Mouse (Mus musculus): ENCODE data around the gene Gucd1.
"Not testable (repeated sequence)": the region's sequence is repeated elsewhere in the genome, so short reads cannot be mapped to it uniquely, and the experiment has no call there.

Gene Gucd1

GRCm38 (mm10) chr10:75473411-75473810, 44.4 kb downstream of the Gucd1 start:
- in situ Hi-C loops (cut with MboI): no loop called here

DNA sequence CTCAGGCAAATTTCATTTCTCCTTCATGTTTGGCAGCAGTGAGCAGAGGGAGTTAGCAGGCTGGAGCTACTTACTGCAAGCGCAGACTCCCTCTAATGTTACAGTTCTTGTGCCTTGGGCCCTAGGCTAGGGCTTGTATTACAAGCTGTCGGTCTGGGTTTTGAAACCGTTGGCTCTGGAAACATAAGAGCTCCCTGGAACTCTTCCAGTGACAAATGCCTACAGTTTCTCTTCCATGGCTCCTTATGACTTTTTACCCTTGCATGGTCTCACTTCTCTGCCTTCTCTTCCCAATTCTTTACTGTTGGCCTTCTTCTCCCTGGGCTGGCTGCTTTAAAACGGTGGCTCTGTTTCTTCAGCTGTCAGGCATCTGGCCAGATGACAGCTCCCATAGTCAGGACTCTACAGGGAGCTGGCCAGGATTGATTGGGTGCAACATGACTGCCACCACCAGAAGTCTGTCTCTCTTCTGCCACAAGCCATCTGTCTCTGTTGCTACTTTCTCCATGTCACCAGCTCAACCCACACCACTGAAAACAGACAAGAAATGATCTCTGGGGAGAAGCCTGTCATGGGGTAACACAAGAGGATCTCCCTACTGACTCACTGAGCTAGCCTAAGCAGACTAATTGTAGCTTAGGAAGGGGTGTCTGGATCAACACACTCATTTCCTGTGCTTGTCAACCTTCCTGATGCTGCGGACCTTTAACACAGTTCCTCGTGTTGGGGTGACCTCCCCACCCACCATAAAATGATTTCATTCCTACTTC, 51.8 kb downstream of the Gucd1 start:
- in situ Hi-C loops (cut with MboI): no loop called here

- in situ Hi-C loops (cut with MboI): no loop called here
These were observed 55.0 kb downstream of the Gucd1 start for GRCm38 (mm10) chr10:75462728-75463127.

- in situ Hi-C loops (cut with MboI): no loop called here
These were observed 59.4 kb downstream of the Gucd1 start for GRCm38 (mm10) chr10:75458329-75458728.

DNA sequence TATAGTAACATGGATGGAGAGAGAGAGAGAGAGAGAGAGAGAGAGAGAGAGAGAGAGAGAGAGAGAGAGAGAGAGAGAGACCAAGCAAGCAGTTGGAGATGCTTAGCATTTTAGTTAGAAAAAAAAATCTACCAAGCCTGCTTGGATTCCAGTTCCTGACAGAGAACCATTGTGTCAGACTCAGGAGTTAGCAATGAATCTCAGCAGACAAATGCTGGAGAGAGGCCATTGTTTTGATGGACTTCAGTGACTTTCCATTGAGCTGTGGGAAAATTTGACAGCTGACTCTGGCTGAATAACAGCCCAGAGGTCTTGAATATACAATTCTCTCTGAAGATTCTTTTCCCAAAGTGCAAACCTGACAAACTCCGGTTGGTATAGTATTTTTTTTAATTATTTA, 59.9 kb downstream of the Gucd1 start:
- in situ Hi-C loops (cut with MboI): no loop called here

- in situ Hi-C loops (cut with MboI): not testable (repeated sequence)
These were observed 61.5 kb downstream of the Gucd1 start for GRCm38 (mm10) chr10:75456061-75456831.

- in situ Hi-C loops (cut with MboI): no loop called here
These were observed 66.6 kb downstream of the Gucd1 start for GRCm38 (mm10) chr10:75451036-75451786.

- in situ Hi-C loops (cut with MboI): no loop called here
These were observed 67.4 kb downstream of the Gucd1 start for GRCm38 (mm10) chr10:75450331-75450730.

GRCm38 (mm10) chr10:75448806-75449420, 68.9 kb downstream of the Gucd1 start:
- in situ Hi-C loops (cut with MboI): loop anchor here (5.0 kb wide), 1 partner anchor 33 kb away; no protein-coding TSS in a partner anchor

DNA sequence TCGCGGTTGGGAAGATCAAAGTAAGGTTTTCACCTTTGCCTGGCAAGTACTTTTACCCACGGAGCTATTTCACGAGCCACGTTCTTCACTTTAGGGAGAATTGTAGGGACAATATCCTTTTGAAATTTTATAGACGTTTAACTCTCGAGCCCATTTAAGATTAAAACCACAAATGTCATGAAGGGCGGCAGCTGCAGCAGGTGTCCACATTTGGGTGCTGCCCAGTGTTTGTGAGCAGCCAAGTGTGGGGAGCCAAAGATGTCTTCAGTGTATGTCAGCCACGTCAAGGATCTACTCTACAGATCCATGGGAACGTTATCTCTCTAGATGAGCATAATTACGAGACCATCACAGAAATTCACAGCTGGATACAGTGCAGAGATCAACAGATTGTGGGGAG, 70.3 kb downstream of the Gucd1 start:
- in situ Hi-C loops (cut with MboI): loop anchor here (5.0 kb wide), 1 partner anchor 35 kb away; no protein-coding TSS in a partner anchor

GRCm38 (mm10) chr10:75446501-75447083, 71.2 kb downstream of the Gucd1 start:
- in situ Hi-C loops (cut with MboI): loop anchor here (5.0 kb wide), 1 partner anchor 36 kb away; no protein-coding TSS in a partner anchor

DNA sequence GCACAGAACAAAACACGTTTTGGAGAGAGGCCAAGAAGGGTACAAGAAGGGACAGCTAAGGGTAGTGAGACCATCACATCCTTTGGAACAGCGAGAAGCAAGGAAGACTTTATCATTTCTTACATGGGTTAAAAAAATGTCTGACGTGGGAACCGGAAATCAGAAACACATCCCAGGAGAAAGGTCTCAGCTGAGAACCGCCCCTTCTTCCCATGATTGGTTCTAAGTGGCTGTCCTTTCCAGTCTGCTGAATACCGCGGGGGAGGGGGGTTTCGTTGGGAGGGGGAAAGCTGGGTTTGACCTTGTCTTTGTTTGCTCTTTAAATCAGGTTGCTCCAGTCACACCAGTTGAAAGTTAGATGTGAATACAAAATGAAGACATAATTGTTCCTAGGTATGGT, 72.7 kb downstream of the Gucd1 start:
- in situ Hi-C loops (cut with MboI): loop anchor here (5.0 kb wide), 1 partner anchor 37 kb away; no protein-coding TSS in a partner anchor

- in situ Hi-C loops (cut with MboI): no loop called here
These were observed 73.5 kb downstream of the Gucd1 start for GRCm38 (mm10) chr10:75444111-75444826.

GRCm38 (mm10) chr10:75443017-75443416, 74.8 kb downstream of the Gucd1 start:
- in situ Hi-C loops (cut with MboI): no loop called here

DNA sequence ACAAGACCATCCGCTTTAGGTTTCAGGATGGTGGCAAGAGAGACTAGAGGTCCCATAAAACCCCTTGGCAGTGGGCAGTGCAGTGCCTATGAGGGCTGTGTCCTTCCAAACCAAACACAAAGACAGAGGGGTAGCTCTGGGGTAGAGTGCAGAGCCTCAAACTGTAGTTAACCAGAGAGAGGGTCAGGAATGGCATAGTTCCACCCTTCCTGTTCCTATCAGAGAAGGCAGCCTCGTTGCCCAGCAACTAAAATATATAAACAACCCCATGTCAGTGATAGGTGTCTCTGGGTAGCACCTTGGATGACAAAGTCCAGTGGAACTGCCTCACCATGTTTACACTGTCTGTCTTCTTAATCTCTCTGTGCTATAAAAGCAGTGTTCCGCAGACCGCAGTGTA, 76.0 kb downstream of the Gucd1 start:
- in situ Hi-C loops (cut with MboI): no loop called here

DNA sequence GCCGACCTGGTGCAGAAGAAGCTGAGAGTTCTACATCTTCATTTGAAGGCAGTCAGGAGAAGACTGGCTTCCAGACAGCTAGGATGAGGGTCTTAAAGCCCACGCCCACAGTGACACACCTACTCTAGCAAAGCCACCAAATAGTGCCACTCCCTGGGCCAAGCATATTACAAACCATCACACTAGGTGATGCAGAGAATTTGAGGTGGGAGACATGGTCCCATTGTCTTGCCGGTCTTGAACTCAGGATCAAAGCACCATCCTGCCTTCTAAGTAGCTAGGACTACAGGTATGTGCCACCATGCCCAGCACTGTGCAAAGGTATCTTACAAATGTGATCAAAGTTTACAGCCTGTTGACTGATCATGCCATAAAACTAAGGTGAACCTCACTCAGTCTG, 77.0 kb downstream of the Gucd1 start:
- in situ Hi-C loops (cut with MboI): no loop called here

GRCm38 (mm10) chr10:75439211-75439811, 78.5 kb downstream of the Gucd1 start:
- in situ Hi-C loops (cut with MboI): loop anchor here (10.0 kb wide), 1 partner anchor 255 kb away; no protein-coding TSS in a partner anchor

GRCm38 (mm10) chr10:75438132-75438810, 79.5 kb downstream of the Gucd1 start:
- in situ Hi-C loops (cut with MboI): loop anchor here (10.0 kb wide), 1 partner anchor 253 kb away; no protein-coding TSS in a partner anchor

GRCm38 (mm10) chr10:75437284-75437683, 80.5 kb downstream of the Gucd1 start:
- in situ Hi-C loops (cut with MboI): loop anchor here (10.0 kb wide), 1 partner anchor 252 kb away; no protein-coding TSS in a partner anchor
